Mouse (Mus musculus) olfactory bulb, adult 2 months (tissue): Measurements from ENCODE around the gene Gxylt2.

Source experiments
- CTCF ChIP-seq: fragments of 200-500 bp; IDR thresholded peaks from 2 replicates; pipeline ENCODE4 v1.5.1; 2012; ENCODE audit warnings: low read depth, mild to moderate bottlenecking, low read length, moderate library complexity; ENCODE audit not compliant: insufficient read depth
- POLR2A ChIP-seq: fragments of 200-500 bp; IDR thresholded peaks from 2 replicates; pipeline ENCODE4 v1.6.1; 2012; ENCODE audit warnings: mild to moderate bottlenecking, low read depth, low read length, moderate library complexity; ENCODE audit not compliant: insufficient read depth

- TF ChIP-seq POLR2A (no peak), CTCF (no peak)
Measured at GRCm38 (mm10) chr6:100803250-100803649, 98.7 kb downstream of the Gxylt2 start.
